Mouse (Mus musculus): Measurements from ENCODE around the gene Smok3a.
"Not testable (repeated sequence)": the region's sequence is repeated elsewhere in the genome, so short reads cannot be mapped to it uniquely, and the experiment has no call there.

The Smok3a gene

GRCm38 (mm10) chr5:138020961-138021479 lies at the start of gene Smok3a, which contains the start of gene Smok3b:
Smok3a (plus strand) TSS chr5:138021261.
Smok3b (plus strand) TSS chr5:138021429.
- DNase-seq (ENCODE audit: low spot score) = not testable (repeated sequence)

- no peak for DNase-seq (ENCODE audit: low spot score)
These were observed 47.9 kb upstream of the Smok3a start for GRCm38 (mm10) chr5:137973161-137973560.

- DNase-seq (ENCODE audit: low spot score) = peak; percentile 13
These were observed 47.3 kb upstream of the Smok3a start for GRCm38 (mm10) chr5:137973738-137974137.

GRCm38 (mm10) chr5:137974724-137975123 lies 46.3 kb upstream of the Smok3a start:
- no peak for DNase-seq (ENCODE audit: low spot score)

- DNase-seq (ENCODE audit: low spot score) = no peak
These were observed 45.6 kb upstream of the Smok3a start for GRCm38 (mm10) chr5:137975434-137975833.

GRCm38 (mm10) chr5:137977291-137977690 lies 43.8 kb upstream of the Smok3a start:
- no peak for DNase-seq (ENCODE audit: low spot score)

GRCm38 (mm10) chr5:137979081-137979480 lies 42.0 kb upstream of the Smok3a start:
- no peak for DNase-seq (ENCODE audit: low spot score)

- DNase-seq (ENCODE audit: low spot score) = no peak
These were observed 39.8 kb upstream of the Smok3a start, which contains the start of gene Azgp1 for GRCm38 (mm10) chr5:137981300-137981699. Azgp1 (plus strand) TSS chr5:137981520.

GRCm38 (mm10) chr5:137986351-137986750 lies 34.7 kb upstream of the Smok3a start:
- no peak for DNase-seq (ENCODE audit: low spot score)

- DNase-seq (ENCODE audit: low spot score) = no peak
These were observed 11.6 kb upstream of the Smok3a start for GRCm38 (mm10) chr5:138009437-138009836.

GRCm38 (mm10) chr5:138012382-138012781 lies 8.7 kb upstream of the Smok3a start:
- DNase-seq (ENCODE audit: low spot score) = no peak

GRCm38 (mm10) chr5:138016530-138016929 lies 4.5 kb upstream of the Smok3a start:
- DNase-seq (ENCODE audit: low spot score) = no peak

GRCm38 (mm10) chr5:138016997-138017396 lies 4.1 kb upstream of the Smok3a start:
- no peak for DNase-seq (ENCODE audit: low spot score)

GRCm38 (mm10) chr5:138019577-138019976 lies 1.5 kb upstream of the Smok3a start:
- DNase-seq (ENCODE audit: low spot score) = not testable (repeated sequence)

GRCm38 (mm10) chr5:138052894-138053293 lies 31.8 kb downstream of the Smok3a start, which contains the start of gene Smok3c:
Smok3c (plus strand) TSS chr5:138053194.
- DNase-seq (ENCODE audit: low spot score) = not testable (repeated sequence)

- DNase-seq (ENCODE audit: low spot score) = no peak
These were observed 52.7 kb downstream of the Smok3a start for GRCm38 (mm10) chr5:138073803-138074202.

GRCm38 (mm10) chr5:138075684-138076083 lies 54.6 kb downstream of the Smok3a start:
- DNase-seq (ENCODE audit: low spot score) = no peak

GRCm38 (mm10) chr5:138076148-138076547 lies 55.1 kb downstream of the Smok3a start:
- DNase-seq (ENCODE audit: low spot score) = no peak

- no peak for DNase-seq (ENCODE audit: low spot score)
These were observed 59.4 kb downstream of the Smok3a start for GRCm38 (mm10) chr5:138080456-138080855.

- peak; percentile 1 for DNase-seq (ENCODE audit: low spot score)
These were observed 60.4 kb downstream of the Smok3a start for GRCm38 (mm10) chr5:138081446-138081845.

GRCm38 (mm10) chr5:138083318-138083900 lies 62.3 kb downstream of the Smok3a start:
- DNase-seq (ENCODE audit: low spot score) = no peak

GRCm38 (mm10) chr5:138083936-138084335 lies 62.9 kb downstream of the Smok3a start:
- no peak for DNase-seq (ENCODE audit: low spot score)
